Mouse (Mus musculus): Measurements from ENCODE around the gene Auh. TPM values are rescaled to one million over a fixed set of nuclear protein-coding genes. Genes with fewer than 3 reads are reported as not detected.

The Auh gene
- polyA plus RNA-seq, 1 experiment: 57.3 TPM

- no peak for DNase-seq (ENCODE audit: low spot score)
Observed at GRCm38 (mm10) chr13:52800687-52801341, 128.7 kb downstream of the Auh start.

GRCm38 (mm10) chr13:52800091-52800490 is 129.4 kb downstream of the Auh start:
- DNase-seq (ENCODE audit: low spot score): no peak

GRCm38 (mm10) chr13:52794232-52794631 is 135.2 kb downstream of the Auh start:
- no peak for DNase-seq (ENCODE audit: low spot score)

DNA sequence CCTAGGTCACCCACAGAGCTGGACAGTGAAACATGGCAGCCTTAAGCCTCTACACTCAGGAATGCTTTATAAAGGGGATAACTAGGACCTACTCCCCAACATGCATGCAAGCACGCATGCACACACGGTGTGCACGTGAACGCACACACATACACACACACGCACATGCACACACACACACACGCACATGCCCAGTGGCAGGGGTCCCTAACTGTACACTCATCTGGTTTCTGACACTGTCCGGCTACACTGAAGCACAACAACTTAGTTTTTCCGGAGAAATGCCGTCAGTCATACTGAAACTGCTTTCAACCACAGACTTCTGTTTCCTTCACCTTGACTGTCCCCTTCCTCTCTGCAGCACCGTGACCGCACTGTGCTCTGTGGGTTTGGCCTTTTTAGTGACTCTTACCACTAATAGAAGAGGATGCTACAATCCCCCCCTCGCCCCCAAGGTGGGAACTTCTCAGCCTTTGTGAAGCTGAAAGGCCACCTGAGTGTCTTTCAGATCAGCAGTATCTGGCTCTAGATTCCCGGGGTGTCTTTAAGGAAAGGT is 136.0 kb downstream of the Auh start:
- DNase-seq (ENCODE audit: low spot score): no peak

- no peak for DNase-seq (ENCODE audit: low spot score)
Observed at GRCm38 (mm10) chr13:52792242-52792844, 137.1 kb downstream of the Auh start.

DNA sequence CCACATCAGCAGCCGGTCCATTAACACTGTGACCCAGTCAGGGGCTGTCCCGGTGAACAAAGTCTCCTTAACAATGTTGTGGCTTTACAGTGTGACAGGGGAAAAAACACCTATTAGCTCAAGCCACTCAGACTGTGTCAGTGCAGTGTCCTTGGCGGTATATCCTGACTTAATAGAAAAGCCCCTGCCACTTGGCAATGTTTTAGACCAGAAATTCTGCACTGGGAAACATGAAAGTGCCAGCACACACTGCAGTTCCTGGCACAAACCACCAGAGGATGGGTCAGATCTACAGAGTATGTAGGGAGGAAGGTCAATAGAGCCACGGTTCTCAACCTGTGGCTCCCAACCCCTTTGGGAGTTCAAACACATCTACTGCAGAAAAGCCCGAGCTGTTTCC is 138.6 kb downstream of the Auh start:
- no peak for DNase-seq (ENCODE audit: low spot score)

Other genes with a start within 250 kb of the Auh start
- 1.7 and 1.9 TPM in 2 replicates for gene Nfil3, start 51.4 kb upstream of the Auh start, polyA plus RNA-seq (2012; rRNA removed)

Data from urinary bladder, adult 2 months (tissue).